Mouse (Mus musculus): ENCODE measurements around the gene Cdkl3. TPM values are rescaled to one million over a fixed set of nuclear protein-coding genes. Genes with fewer than 3 reads are reported as not detected.

Gene Cdkl3
- 5.4 and 6.6 TPM in 2 replicates for polyA plus RNA-seq (2015; fragmentation: Nextera tagmentation; extraction: Ambion mirVana)

GRCm38 (mm10) chr11:52003772-52004528 lies at the start of gene Cdkl3:
TSS of gene Cdkl3 (plus strand) at chr11:52004221.
- ATAC-seq, result peak; percentile 91
- no peaks in the 10 kb centered on the region for H3K36me3 ChIP-seq
- H3K9me3 ChIP-seq, result no peaks in the 10 kb centered on the region
- peak within 1 kb of the TSS; percentile 93 for H3K27ac ChIP-seq
- WGBS, result under 1% methylated on average over 51 of the region's 51 CpGs
- peaks cover 11% of the 10 kb centered on the region; the same call in 1 of the 2 replicates for H3K4me1 ChIP-seq (replicated peaks)
- H3K4me2 ChIP-seq (replicated peaks), result peak within 1 kb of the TSS; percentile 56
- H3K4me3 ChIP-seq (replicated peaks), result peak within 1 kb of the TSS; percentile 88
- peak within 1 kb of the TSS; percentile 82 for H3K9ac ChIP-seq
- H3K27me3 ChIP-seq (replicated peaks), result no peaks in the 10 kb centered on the region

GRCm38 (mm10) chr11:51956112-51956511 lies 47.9 kb upstream of the Cdkl3 start:
- Histone ChIP-seq H3K27ac (no peak overlapping the region), H3K4me2 (replicated peaks) (no peak overlapping the region), H3K36me3 (no peaks in the 10 kb centered on the region), H3K4me3 (replicated peaks) (no peak overlapping the region), H3K9ac (no peak overlapping the region), H3K9me3 (no peaks in the 10 kb centered on the region), H3K4me1 (replicated peaks) (no peaks in the 10 kb centered on the region), H3K27me3 (replicated peaks) (no peaks in the 10 kb centered on the region)
- ATAC-seq, result no peak
- WGBS, result 71% methylated on average over 9 of the region's 9 CpGs

- WGBS, result 79% methylated on average over 4 of the region's 4 CpGs
- Histone ChIP-seq H3K9me3 (no peaks in the 10 kb centered on the region), H3K4me2 (replicated peaks) (no peak overlapping the region), H3K9ac (no peak overlapping the region), H3K4me1 (replicated peaks) (no peaks in the 10 kb centered on the region), H3K27me3 (replicated peaks) (no peaks in the 10 kb centered on the region), H3K36me3 (no peaks in the 10 kb centered on the region), H3K4me3 (replicated peaks) (no peak overlapping the region), H3K27ac (no peak overlapping the region)
- ATAC-seq, result no peak
These were observed 46.3 kb upstream of the Cdkl3 start for GRCm38 (mm10) chr11:51957760-51958159.

GRCm38 (mm10) chr11:51959511-51959910 lies 44.5 kb upstream of the Cdkl3 start:
- no peak for ATAC-seq
- H3K9me3 ChIP-seq, result no peaks in the 10 kb centered on the region
- H3K4me1 ChIP-seq (replicated peaks), result no peaks in the 10 kb centered on the region
- WGBS, result 85% methylated on average over 5 of the region's 5 CpGs
- no peak overlapping the region for H3K4me3 ChIP-seq (replicated peaks)
- no peaks in the 10 kb centered on the region for H3K36me3 ChIP-seq
- H3K9ac ChIP-seq, result no peak overlapping the region
- H3K4me2 ChIP-seq (replicated peaks), result no peak overlapping the region
- H3K27me3 ChIP-seq (replicated peaks), result no peaks in the 10 kb centered on the region
- H3K27ac ChIP-seq, result no peak overlapping the region

GRCm38 (mm10) chr11:51960061-51960460 lies 44.0 kb upstream of the Cdkl3 start:
- no peaks in the 10 kb centered on the region for H3K9me3 ChIP-seq
- H3K27me3 ChIP-seq (replicated peaks), result no peaks in the 10 kb centered on the region
- H3K4me1 ChIP-seq (replicated peaks), result no peaks in the 10 kb centered on the region
- H3K36me3 ChIP-seq, result no peaks in the 10 kb centered on the region
- H3K27ac ChIP-seq, result no peak overlapping the region
- no peak overlapping the region for H3K4me2 ChIP-seq (replicated peaks)
- WGBS, result 91% methylated on average over 4 of the region's 4 CpGs
- no peak for ATAC-seq
- H3K4me3 ChIP-seq (replicated peaks), result no peak overlapping the region
- no peak overlapping the region for H3K9ac ChIP-seq

- Histone ChIP-seq H3K4me3 (replicated peaks) (no peak overlapping the region), H3K4me2 (replicated peaks) (no peak overlapping the region)
These were observed 43.0 kb upstream of the Cdkl3 start for GRCm38 (mm10) chr11:51960967-51961471.

GRCm38 (mm10) chr11:51961761-51962160 lies 42.3 kb upstream of the Cdkl3 start:
- Histone ChIP-seq H3K36me3 (no peaks in the 10 kb centered on the region), H3K4me3 (replicated peaks) (no peak overlapping the region), H3K9me3 (no peaks in the 10 kb centered on the region), H3K27ac (no peak overlapping the region), H3K4me2 (replicated peaks) (no peak overlapping the region), H3K4me1 (replicated peaks) (no peaks in the 10 kb centered on the region), H3K9ac (no peak overlapping the region), H3K27me3 (replicated peaks) (no peaks in the 10 kb centered on the region)
- no peak for ATAC-seq
- 86% methylated on average over 8 of the region's 8 CpGs for WGBS

More at GRCm38 (mm10) chr11:51960967-51961471, 43.0 kb upstream of the Cdkl3 start:
- Histone ChIP-seq H3K9me3 (no peaks in the 10 kb centered on the region), H3K9ac (no peak overlapping the region), H3K27ac (no peak overlapping the region), H3K36me3 (no peaks in the 10 kb centered on the region), H3K27me3 (replicated peaks) (no peaks in the 10 kb centered on the region), H3K4me1 (replicated peaks) (no peaks in the 10 kb centered on the region)
- no peak for ATAC-seq
- WGBS, result 66% methylated on average over 11 of the region's 11 CpGs

GRCm38 (mm10) chr11:51962277-51962676 lies 41.7 kb upstream of the Cdkl3 start:
- no peak overlapping the region for H3K4me3 ChIP-seq (replicated peaks)
- H3K9me3 ChIP-seq, result no peaks in the 10 kb centered on the region
- H3K4me2 ChIP-seq (replicated peaks), result no peak overlapping the region
- H3K36me3 ChIP-seq, result no peaks in the 10 kb centered on the region
- 90% methylated on average over 7 of the region's 7 CpGs for WGBS
- no peaks in the 10 kb centered on the region for H3K4me1 ChIP-seq (replicated peaks)
- ATAC-seq, result no peak
- H3K27me3 ChIP-seq (replicated peaks), result no peaks in the 10 kb centered on the region
- H3K27ac ChIP-seq, result no peak overlapping the region
- H3K9ac ChIP-seq, result no peak overlapping the region

- 81% methylated on average over 5 of the region's 5 CpGs for WGBS
- Histone ChIP-seq H3K4me1 (replicated peaks) (peaks cover 3% of the 10 kb centered on the region), H3K36me3 (peaks cover 10% of the 10 kb centered on the region), H3K27ac (no peak overlapping the region), H3K27me3 (replicated peaks) (no peaks in the 10 kb centered on the region), H3K9ac (no peak overlapping the region), H3K4me2 (replicated peaks) (no peak overlapping the region), H3K9me3 (no peaks in the 10 kb centered on the region), H3K4me3 (replicated peaks) (no peak overlapping the region)
- ATAC-seq, result no peak
These were observed 37.4 kb upstream of the Cdkl3 start for GRCm38 (mm10) chr11:51966651-51967050.

GRCm38 (mm10) chr11:51967443-51968401 lies 36.3 kb upstream of the Cdkl3 start, which contains the start of gene Cdkn2aipnl:
TSS of gene Cdkn2aipnl (plus strand) at chr11:51967661.
- H3K27me3 ChIP-seq (replicated peaks), result no peaks in the 10 kb centered on the region
- peak within 1 kb of the TSS; percentile 61 for H3K4me3 ChIP-seq (replicated peaks)
- ATAC-seq, result peak; percentile 97
- H3K27ac ChIP-seq, result peak within 1 kb of the TSS; percentile 42; the same call in 1 of the 2 replicates
- peak within 1 kb of the TSS; percentile 82 for H3K4me2 ChIP-seq (replicated peaks)
- H3K9ac ChIP-seq, result peak within 1 kb of the TSS; percentile 69
- WGBS, result 2% methylated on average over 63 of the region's 63 CpGs
- peaks cover 19% of the 10 kb centered on the region for H3K36me3 ChIP-seq
- H3K9me3 ChIP-seq, result no peaks in the 10 kb centered on the region
- H3K4me1 ChIP-seq (replicated peaks), result peaks cover 3% of the 10 kb centered on the region

GRCm38 (mm10) chr11:51968896-51969295 lies 35.1 kb upstream of the Cdkl3 start:
- H3K27ac ChIP-seq, result no peak overlapping the region
- no peak overlapping the region for H3K9ac ChIP-seq
- 90% methylated on average over 9 of the region's 9 CpGs for WGBS
- H3K4me3 ChIP-seq (replicated peaks), result no peak overlapping the region
- 0 out of 2 replicates have a peak overlapping the region, but pooled peaks have one; percentile 7 for H3K4me2 ChIP-seq (replicated peaks)
- H3K9me3 ChIP-seq, result no peaks in the 10 kb centered on the region
- ATAC-seq, result no peak
- peaks cover 3% of the 10 kb centered on the region for H3K4me1 ChIP-seq (replicated peaks)
- peaks cover 27% of the 10 kb centered on the region for H3K36me3 ChIP-seq
- no peaks in the 10 kb centered on the region for H3K27me3 ChIP-seq (replicated peaks)

GRCm38 (mm10) chr11:51969511-51969910 lies 34.5 kb upstream of the Cdkl3 start:
- Histone ChIP-seq H3K4me3 (replicated peaks) (no peak overlapping the region), H3K4me2 (replicated peaks) (no peak overlapping the region), H3K9me3 (no peaks in the 10 kb centered on the region), H3K9ac (no peak overlapping the region), H3K36me3 (peaks cover 27% of the 10 kb centered on the region), H3K4me1 (replicated peaks) (peaks cover 3% of the 10 kb centered on the region), H3K27ac (no peak overlapping the region), H3K27me3 (replicated peaks) (no peaks in the 10 kb centered on the region)
- 91% methylated on average over 2 of the region's 2 CpGs for WGBS
- no peak for ATAC-seq

Measured in intestine, embryonic 15.5 days (tissue).